Mouse (Mus musculus) midbrain, embryonic 16.5 days (tissue): ENCODE measurements around the gene Zc3hav1. TPM values are rescaled to one million over a fixed set of nuclear protein-coding genes. Genes with fewer than 3 reads are reported as not detected.
A peak's percentile ranks its signal among the peaks of the same experiment; 100 is the strongest.
"Not testable (repeated sequence)": the region's sequence is repeated elsewhere in the genome, so short reads cannot be mapped to it uniquely, and the experiment has no call there.

ENCODE experiments used
- ATAC-seq: fragments of 200-750 bp; cut with Nextera tagmentation; 2 replicates; pipeline ENCODE4 v1.8.0; 2017; ENCODE audit warnings: moderate TSS enrichment
- H3K27ac ChIP-seq: fragments of 300-500 bp; sonication (generic); 2 replicates; pipeline ENCODE4 v1.5.1; 2014; ENCODE audit warnings: mild to moderate bottlenecking, low read length, mixed read lengths
- H3K27me3 ChIP-seq: fragments of 300-500 bp; sonication (generic); 2 replicates; pipeline ENCODE4 v1.6.1; 2014; ENCODE audit warnings: low read depth, low read length, mixed read lengths; ENCODE audit not compliant: control insufficient read depth, insufficient read depth
- H3K36me3 ChIP-seq: fragments of 300-500 bp; sonication (generic); 2 replicates; pipeline ENCODE4 v1.6.1; 2014; ENCODE audit warnings: mild to moderate bottlenecking, low read length, moderate library complexity, mixed read lengths; ENCODE audit not compliant: control insufficient read depth, insufficient read depth
- H3K4me1 ChIP-seq: fragments of 300-500 bp; sonication (generic); 2 replicates; pipeline ENCODE4 v1.6.1; 2014; ENCODE audit warnings: mild to moderate bottlenecking, low read length, mixed read lengths; ENCODE audit not compliant: control insufficient read depth, insufficient read depth
- H3K4me2 ChIP-seq: fragments of 300-500 bp; sonication (generic); 2 replicates; pipeline ENCODE4 v1.6.1; 2014; ENCODE audit warnings: mild to moderate bottlenecking, low read length, mixed read lengths
- H3K4me3 ChIP-seq: fragments of 300-500 bp; sonication (generic); 2 replicates; pipeline ENCODE4 v1.5.1; 2014; ENCODE audit warnings: low read depth, mild to moderate bottlenecking, low read length, moderate library complexity, mixed read lengths
- H3K9ac ChIP-seq: fragments of 300-500 bp; sonication (generic); 2 replicates; pipeline ENCODE4 v1.6.1; 2014; ENCODE audit warnings: low read depth, low read length, mixed read lengths
- H3K9me3 ChIP-seq: fragments of 300-500 bp; sonication (generic); replicated peaks from 2 replicates; pipeline ENCODE4 v1.6.1; 2014; ENCODE audit warnings: mild to moderate bottlenecking, low read length, mixed read lengths; ENCODE audit not compliant: control insufficient read depth, poor library complexity, severe bottlenecking
- WGBS: fragments of 180-500 bp; shearing (Covaris S2); extraction: QIAGEN DNeasy Blood & Tissue Kit; methylation state at CpG from one replicate; pipeline ENCODE4 v1.1.7; 2014; 5-methylcytosine and 5-hydroxymethylcytosine counted together
- polyA plus RNA-seq: library from polyadenylated mRNA; unstranded; fragments of >200 nt; fragmentation: Nextera tagmentation; extraction: Ambion mirVana; gene quantifications from 2 replicates; pipeline ENCODE4 v1.2.1, GENCODE M21; 2015

Zc3hav1 gene
- polyA plus RNA-seq, 1 experiment from 2014 or later: 1.1 TPM

- Histone ChIP-seq H3K4me3 (no peak overlapping the region), H3K27me3 (peaks cover 6% of the 10 kb centered on the region), H3K36me3 (no peaks in the 10 kb centered on the region), H3K4me1 (no peaks in the 10 kb centered on the region), H3K9me3 (no peaks in the 10 kb centered on the region), H3K27ac (no peak overlapping the region), H3K4me2 (no peak overlapping the region), H3K9ac (no peak overlapping the region)
- no peak for ATAC-seq
- WGBS: 91% methylated on average over 4 of the region's 4 CpGs
Measured at GRCm38 (mm10) chr6:38361065-38361464, 6.7 kb upstream of the Zc3hav1 start.

- Histone ChIP-seq H3K4me1 (peaks cover 4% of the 10 kb centered on the region), H3K9me3 (no peaks in the 10 kb centered on the region), H3K4me2 (no peak overlapping the region), H3K27me3 (peaks cover 15% of the 10 kb centered on the region), H3K9ac (no peak overlapping the region), H3K4me3 (no peak overlapping the region), H3K36me3 (no peaks in the 10 kb centered on the region), H3K27ac (no peak overlapping the region)
- no peak for ATAC-seq
- 92% methylated on average over 12 of the region's 12 CpGs for WGBS
Measured at GRCm38 (mm10) chr6:38359736-38360499, 5.5 kb upstream of the Zc3hav1 start.

GRCm38 (mm10) chr6:38359044-38359735 is 4.8 kb upstream of the Zc3hav1 start:
- not testable (repeated sequence) for H3K27ac ChIP-seq, H3K9me3 ChIP-seq, H3K4me3 ChIP-seq, H3K4me2 ChIP-seq, ATAC-seq, H3K9ac ChIP-seq, H3K36me3 ChIP-seq
- Histone ChIP-seq H3K4me1 (peaks cover 12% of the 10 kb centered on the region), H3K27me3 (peaks cover 19% of the 10 kb centered on the region)
- 91% methylated on average over 10 of the region's 11 CpGs for WGBS

DNA sequence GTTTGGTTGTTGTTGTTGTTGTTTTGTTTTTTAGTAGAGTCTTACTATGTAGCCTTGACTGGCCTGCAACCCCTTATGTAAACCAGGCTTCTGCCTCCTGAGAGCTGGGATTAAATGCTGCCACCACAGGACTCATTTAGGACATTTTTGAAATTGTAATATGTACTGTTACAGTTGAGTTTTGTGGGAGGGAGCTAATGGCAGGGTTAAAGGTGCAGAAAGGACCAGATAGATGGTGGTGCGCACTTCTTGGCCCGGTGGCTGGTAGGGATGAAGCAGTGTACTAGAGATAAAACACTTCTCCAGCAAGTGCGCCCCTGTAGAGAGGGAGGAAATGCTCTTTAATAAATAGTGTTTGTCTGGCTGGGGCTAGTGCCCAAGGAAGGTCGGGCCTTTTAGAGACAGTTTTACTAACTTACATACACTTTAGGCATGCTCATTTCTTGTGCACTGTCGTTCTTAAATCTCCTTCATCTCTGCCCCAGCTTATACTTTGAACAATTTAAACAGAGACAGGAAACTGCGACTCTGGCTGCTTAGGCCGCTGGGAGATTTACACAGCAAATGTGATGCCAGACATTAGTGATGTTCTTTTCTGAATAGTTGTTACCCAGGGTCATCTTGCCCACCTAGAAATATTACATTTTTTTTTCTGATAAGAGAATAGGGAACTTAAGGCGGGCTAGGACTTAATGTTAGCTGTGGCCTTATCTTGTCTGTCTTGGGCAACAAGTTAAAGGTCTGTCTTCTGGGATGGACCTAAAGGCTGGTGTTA is 4.0 kb upstream of the Zc3hav1 start:
- Histone ChIP-seq H3K4me1 (peaks cover 15% of the 10 kb centered on the region), H3K9ac (no peak overlapping the region), H3K4me3 (no peak overlapping the region), H3K27me3 (peaks cover 21% of the 10 kb centered on the region), H3K36me3 (no peaks in the 10 kb centered on the region), H3K4me2 (no peak overlapping the region), H3K9me3 (no peaks in the 10 kb centered on the region), H3K27ac (no peak overlapping the region)
- ATAC-seq: no peak
- WGBS: 68% methylated on average over 8 of the region's 8 CpGs

- Histone ChIP-seq H3K36me3 (no peaks in the 10 kb centered on the region), H3K27me3 (peaks cover 24% of the 10 kb centered on the region), H3K9me3 (no peaks in the 10 kb centered on the region), H3K4me3 (no peak overlapping the region), H3K4me1 (peaks cover 15% of the 10 kb centered on the region), H3K27ac (no peak overlapping the region), H3K4me2 (no peak overlapping the region), H3K9ac (no peak overlapping the region)
- WGBS: 32% methylated on average over 5 of the region's 5 CpGs
- no peak for ATAC-seq
Measured at GRCm38 (mm10) chr6:38357603-38358252, 3.3 kb upstream of the Zc3hav1 start.

DNA sequence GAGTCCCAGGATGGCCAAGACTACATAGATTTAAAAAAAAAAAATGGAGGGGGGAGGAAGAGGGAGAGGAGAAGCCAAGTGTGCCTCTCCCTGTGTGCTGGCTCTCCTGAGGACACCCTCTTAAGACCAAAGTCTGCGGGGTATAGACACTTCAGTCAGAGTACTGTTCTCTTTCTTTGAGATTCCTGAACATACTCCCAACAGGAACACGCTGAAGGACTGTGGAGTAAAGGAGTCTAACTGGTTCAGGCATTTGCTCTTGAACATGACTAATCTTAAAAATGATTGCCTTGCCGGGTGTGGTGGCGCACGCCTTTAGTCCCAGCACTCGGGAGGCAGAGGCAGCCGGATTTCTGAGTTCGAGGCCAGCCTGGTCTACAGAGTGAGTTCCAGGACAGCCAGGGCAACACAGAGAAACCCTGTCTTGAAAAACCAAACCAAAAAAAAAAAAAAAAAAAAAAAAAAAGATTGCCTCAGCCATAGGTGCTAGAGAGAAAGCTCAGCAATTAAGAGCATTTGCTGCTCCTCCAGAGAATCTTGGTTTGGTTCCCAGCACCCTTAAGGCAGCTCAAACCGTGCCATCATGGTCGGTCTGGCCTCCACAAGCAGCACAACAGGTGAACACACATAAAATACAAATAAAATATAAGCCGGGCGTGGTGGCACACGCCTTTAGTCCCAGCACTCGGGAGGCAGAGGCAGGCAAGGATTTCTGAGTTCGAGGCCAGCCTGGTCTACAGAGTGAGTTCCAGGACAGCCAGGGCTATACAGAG is 2.4 kb upstream of the Zc3hav1 start:
- WGBS: 76% methylated on average over 15 of the region's 15 CpGs
- not testable (repeated sequence) for H3K4me3 ChIP-seq, H3K4me2 ChIP-seq, H3K36me3 ChIP-seq, H3K9ac ChIP-seq, H3K27ac ChIP-seq, ATAC-seq, H3K9me3 ChIP-seq
- peaks cover 15% of the 10 kb centered on the region for H3K4me1 ChIP-seq
- peaks cover 31% of the 10 kb centered on the region for H3K27me3 ChIP-seq

DNA sequence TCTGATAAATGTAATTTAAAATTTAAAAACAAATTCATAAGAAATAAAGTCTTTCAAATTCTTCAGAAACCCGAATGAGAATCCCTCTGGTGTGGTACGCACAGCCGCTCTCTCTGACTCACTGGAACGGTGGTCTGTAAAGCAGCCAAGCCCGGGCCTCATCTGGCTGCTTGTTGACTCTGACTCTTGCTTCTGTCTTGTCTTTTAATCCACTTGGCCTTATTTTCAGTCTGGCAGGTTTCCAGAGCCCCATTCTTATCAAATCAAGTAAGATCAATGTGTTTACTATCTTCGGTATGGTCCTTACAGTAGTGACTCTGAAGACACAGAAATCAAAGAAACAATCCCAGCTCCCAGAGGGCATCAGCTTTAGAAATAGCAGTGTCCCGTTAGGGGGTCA is 1.5 kb upstream of the Zc3hav1 start:
- H3K4me3 ChIP-seq: no peak overlapping the region
- H3K36me3 ChIP-seq: no peaks in the 10 kb centered on the region
- H3K9me3 ChIP-seq: no peaks in the 10 kb centered on the region
- peaks cover 15% of the 10 kb centered on the region for H3K4me1 ChIP-seq
- H3K4me2 ChIP-seq: no peak overlapping the region
- 5% methylated on average over 7 of the region's 7 CpGs for WGBS
- ATAC-seq: no peak
- peaks cover 38% of the 10 kb centered on the region for H3K27me3 ChIP-seq
- H3K27ac ChIP-seq: no peak overlapping the region
- H3K9ac ChIP-seq: no peak overlapping the region

- 2% methylated on average over 8 of the region's 8 CpGs for WGBS
- Histone ChIP-seq H3K36me3 (no peaks in the 10 kb centered on the region), H3K4me3 (no peak overlapping the region), H3K27me3 (peaks cover 42% of the 10 kb centered on the region), H3K4me2 (peak overlapping the region; percentile 73), H3K27ac (no peak overlapping the region), H3K4me1 (peaks cover 15% of the 10 kb centered on the region), H3K9ac (no peak overlapping the region), H3K9me3 (no peaks in the 10 kb centered on the region)
- no peak for ATAC-seq
Measured at GRCm38 (mm10) chr6:38355354-38355823, 986 bp upstream of the Zc3hav1 start.
